Mouse (Mus musculus) liver, adult 2 months (tissue): ENCODE measurements around the gene Nelfa. TPM values are rescaled to one million over a fixed set of nuclear protein-coding genes. Genes with fewer than 3 reads are reported as not detected.

ENCODE experiments used
- DNase-seq: peaks from one replicate; pipeline ENCODE4 v3.0.0-alpha.2; 2011; ENCODE audit warnings: low read depth, low spot score; ENCODE audit errors: extremely low read depth
- H3K27ac ChIP-seq: fragments of 200-500 bp; replicated peaks from 2 replicates; pipeline ENCODE4 v1.5.1; 2012; ENCODE audit warnings: low read depth, mild to moderate bottlenecking, control low read depth, inconsistent platforms, low read length; ENCODE audit not compliant: insufficient read depth
- H3K27me3 ChIP-seq: fragments of 200-500 bp; 2 replicates; pipeline ENCODE4 v1.6.1; 2012; ENCODE audit warnings: mild to moderate bottlenecking, moderate library complexity, low read length, inconsistent platforms; ENCODE audit not compliant: control insufficient read depth, insufficient read depth
- H3K36me3 ChIP-seq: fragments of 200-500 bp; 2 replicates; pipeline ENCODE4 v1.6.1; 2012; ENCODE audit warnings: low read length, inconsistent platforms; ENCODE audit not compliant: control insufficient read depth, insufficient read depth
- H3K4me1 ChIP-seq: fragments of 200-500 bp; 2 replicates; pipeline ENCODE4 v1.6.1; 2011; ENCODE audit warnings: low read length; ENCODE audit not compliant: control insufficient read depth, insufficient read depth
- H3K4me3 ChIP-seq: fragments of 200-500 bp; 2 replicates; pipeline ENCODE4 v1.5.1; 2011; ENCODE audit warnings: low read depth, mild to moderate bottlenecking, control low read depth, low read length, moderate library complexity; ENCODE audit not compliant: insufficient read depth
- H3K79me2 ChIP-seq: fragments of 200-500 bp; 2 replicates; pipeline ENCODE4 v1.6.1; 2012; ENCODE audit warnings: inconsistent platforms, mild to moderate bottlenecking, low read length, moderate library complexity; ENCODE audit not compliant: control insufficient read depth, insufficient read depth
- H3K9ac ChIP-seq: fragments of 200-500 bp; 2 replicates; pipeline ENCODE4 v1.6.1; 2012; ENCODE audit warnings: low read depth, mild to moderate bottlenecking, control low read depth, inconsistent platforms, low read length
- CTCF ChIP-seq: fragments of 200-500 bp; IDR thresholded peaks from 2 replicates; pipeline ENCODE4 v1.5.1; 2011; ENCODE audit warnings: low read depth, low read length, control low read depth
- POLR2A ChIP-seq: fragments of 200-500 bp; IDR thresholded peaks from 2 replicates; pipeline ENCODE4 v1.6.1; 2011; ENCODE audit warnings: low read length, control low read depth; ENCODE audit not compliant: insufficient read depth; ENCODE audit errors: extremely low read depth
- WGBS: fragments of 180-500 bp; shearing (Covaris S2); methylation state at CpG from one replicate; pipeline ENCODE4 v1.1.7; 2018; 5-methylcytosine and 5-hydroxymethylcytosine counted together
- polyA plus RNA-seq: library from polyadenylated mRNA; depleted of rRNA; stranded (reverse); fragments of >200 nt; gene quantifications from 2 replicates; pipeline ENCODE4 v1.2.3, GENCODE M21; 2012; rRNA removed
- total RNA-seq: library from RNA; depleted of rRNA; stranded (reverse); fragments of >200 nt; gene quantifications from 2 replicates; pipeline ENCODE4 v1.2.3, GENCODE M21; 2014; rRNA removed

The Nelfa gene
- total RNA-seq (2.6 and 3.7 TPM in 2 replicates), polyA plus RNA-seq (13.0 and 16.8 TPM in 2 replicates)

DNA sequence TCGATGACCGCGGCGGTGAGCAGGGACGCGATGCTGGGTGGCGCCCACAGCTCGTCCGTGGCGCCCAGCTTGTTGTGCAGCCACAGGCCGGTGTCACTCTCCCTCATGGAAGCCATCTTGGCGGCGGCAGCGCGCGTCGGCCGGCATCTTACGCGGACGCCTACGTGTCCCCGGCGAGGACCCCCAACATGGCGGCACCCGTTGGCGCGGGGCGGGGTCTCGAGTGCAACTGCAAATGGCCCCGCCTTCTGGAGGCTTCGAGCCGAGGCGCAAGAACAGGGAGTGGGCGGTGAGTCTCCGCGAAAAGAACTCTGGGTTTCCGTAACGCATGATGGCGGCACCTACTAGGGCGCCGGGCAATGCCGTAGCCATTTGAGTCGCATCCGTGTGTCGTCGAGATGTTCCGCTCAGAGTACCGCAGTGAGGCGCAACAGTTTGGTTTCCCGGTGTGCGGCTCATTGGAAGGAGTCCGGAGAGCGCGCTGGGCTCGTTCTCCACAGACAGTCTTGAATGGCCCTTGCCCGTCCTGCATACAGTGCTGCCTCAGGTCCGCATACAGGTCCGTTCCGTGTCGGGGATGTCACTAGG is at the start of gene Nelfa:
Gene Nelfa (minus strand): TSS at position 294 of the 588 bp plus-strand sequence.
- Histone ChIP-seq H3K4me1 (peaks cover 14% of the 10 kb centered on the region), H3K4me3 (peak within 1 kb of the TSS; percentile 92), H3K36me3 (no peaks in the 10 kb centered on the region), H3K79me2 (peaks cover 18% of the 10 kb centered on the region), H3K9ac (peak within 1 kb of the TSS; percentile 98), H3K27me3 (no peaks in the 10 kb centered on the region), H3K27ac (peak within 1 kb of the TSS; percentile 81)
- TF ChIP-seq CTCF, result no peak
- peak; percentile 80; the same call in 1 of the 2 replicates for TF ChIP-seq POLR2A
- WGBS, result under 1% methylated on average over 61 of the region's 61 CpGs
- peak; percentile 95 for DNase-seq

DNA sequence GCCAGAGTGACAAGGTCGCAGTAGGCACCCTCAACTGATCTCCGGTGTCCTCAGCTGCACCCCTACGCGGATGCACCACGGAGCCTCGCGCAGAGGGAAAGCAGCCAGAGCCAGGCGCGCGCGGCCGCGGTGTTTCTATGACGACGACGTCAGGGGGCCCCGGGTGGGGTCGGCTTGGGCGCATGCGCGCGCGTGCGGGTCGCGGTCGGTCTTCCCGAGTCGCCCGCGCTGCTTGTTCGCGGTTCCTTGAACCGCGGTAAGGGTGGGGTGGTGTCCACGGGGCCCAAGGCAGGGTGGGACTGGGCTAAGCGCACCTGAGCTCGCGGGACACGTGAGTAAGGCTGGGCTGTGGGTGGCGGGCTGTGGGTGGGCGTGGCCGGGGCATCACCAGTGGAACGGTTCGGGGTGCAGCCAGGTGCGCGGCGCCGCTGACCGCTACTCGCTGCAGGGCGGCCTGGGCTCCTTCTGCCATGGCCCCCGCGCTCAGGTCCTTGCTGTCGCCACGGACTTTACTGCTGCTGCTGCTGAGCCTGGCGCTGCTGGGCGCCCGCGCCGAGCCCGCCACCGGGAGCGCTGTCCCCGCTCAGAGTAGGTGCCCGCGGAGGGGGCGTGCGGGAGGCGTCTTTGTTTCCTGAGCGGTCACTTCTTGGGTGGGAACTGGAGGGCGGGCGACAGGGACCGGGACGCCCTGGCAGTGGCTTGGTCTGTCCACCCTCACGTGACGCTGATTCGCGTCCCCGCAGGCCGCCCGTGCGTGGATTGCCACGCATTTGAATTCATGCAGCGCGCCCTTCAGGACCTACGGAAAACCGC is 47.3 kb upstream of the Nelfa start, which contains the start of gene Gm1673:
Gene Gm1673 (plus strand): TSS at position 125 of the 813 bp plus-strand sequence.
- Histone ChIP-seq H3K4me3 (peak within 1 kb of the TSS; percentile 78), H3K27ac (no peak within 1 kb of the TSS), H3K9ac (peak within 1 kb of the TSS; percentile 62), H3K4me1 (no peaks in the 10 kb centered on the region), H3K36me3 (no peaks in the 10 kb centered on the region), H3K27me3 (no peaks in the 10 kb centered on the region), H3K79me2 (no peaks in the 10 kb centered on the region)
- DNase-seq, result no peak
- 2% methylated on average over 88 of the region's 88 CpGs for WGBS
- TF ChIP-seq CTCF (no peak), POLR2A (no peak)

DNA sequence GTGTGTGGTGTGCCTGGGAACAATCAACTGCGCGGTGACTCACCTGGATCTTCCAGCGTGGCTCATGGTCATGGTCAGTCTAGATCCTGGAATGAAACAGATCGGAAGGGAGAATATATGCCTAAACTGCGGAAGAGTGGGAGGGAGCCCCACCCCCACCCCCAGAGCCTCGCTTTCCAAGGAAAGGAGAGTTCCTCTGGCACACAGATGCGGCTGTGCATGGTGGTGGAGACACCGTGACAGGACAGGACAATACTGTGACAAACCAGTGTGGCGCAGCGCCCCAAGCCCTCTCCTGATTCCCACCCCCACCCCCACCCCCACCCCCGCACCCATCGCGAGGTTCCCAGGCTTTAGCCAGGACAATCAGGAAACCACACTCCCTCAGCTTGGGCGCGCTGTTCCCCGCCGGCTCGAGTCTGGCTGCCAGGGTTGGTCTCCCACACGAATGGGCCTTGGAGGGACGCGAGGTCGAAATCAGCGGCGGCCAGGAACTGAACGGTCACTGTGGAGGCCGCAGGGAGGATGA is 46.6 kb upstream of the Nelfa start:
- Histone ChIP-seq H3K79me2 (no peaks in the 10 kb centered on the region), H3K27ac (no peak overlapping the region), H3K4me3 (peak overlapping the region; percentile 78), H3K4me1 (no peaks in the 10 kb centered on the region), H3K9ac (peak overlapping the region; percentile 44), H3K27me3 (no peaks in the 10 kb centered on the region), H3K36me3 (no peaks in the 10 kb centered on the region)
- TF ChIP-seq POLR2A (no peak), CTCF (no peak)
- no peak for DNase-seq
- WGBS, result 11% methylated on average over 25 of the region's 26 CpGs

DNA sequence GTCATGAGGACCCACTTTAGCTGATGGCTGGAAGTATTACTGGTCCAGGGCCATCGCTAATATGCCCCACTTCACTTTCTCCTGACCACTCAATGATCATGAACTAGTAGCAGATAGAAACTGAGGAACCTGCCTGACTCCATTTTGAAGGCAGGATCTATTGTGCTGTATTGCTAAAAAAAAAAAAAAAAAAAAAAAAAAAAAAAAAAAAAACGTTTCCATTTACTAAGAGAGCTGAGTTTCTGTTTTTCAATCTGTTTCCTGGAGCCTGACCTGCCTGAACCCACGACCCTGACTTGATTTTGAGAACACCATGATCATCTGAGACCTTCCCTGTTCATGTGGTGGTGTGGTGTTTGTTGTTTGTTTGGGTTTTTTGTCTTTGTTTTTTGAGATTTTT is 40.1 kb upstream of the Nelfa start:
- H3K79me2 ChIP-seq, result no peaks in the 10 kb centered on the region
- WGBS, result 33% methylated on average over 3 of the region's 3 CpGs

DNA sequence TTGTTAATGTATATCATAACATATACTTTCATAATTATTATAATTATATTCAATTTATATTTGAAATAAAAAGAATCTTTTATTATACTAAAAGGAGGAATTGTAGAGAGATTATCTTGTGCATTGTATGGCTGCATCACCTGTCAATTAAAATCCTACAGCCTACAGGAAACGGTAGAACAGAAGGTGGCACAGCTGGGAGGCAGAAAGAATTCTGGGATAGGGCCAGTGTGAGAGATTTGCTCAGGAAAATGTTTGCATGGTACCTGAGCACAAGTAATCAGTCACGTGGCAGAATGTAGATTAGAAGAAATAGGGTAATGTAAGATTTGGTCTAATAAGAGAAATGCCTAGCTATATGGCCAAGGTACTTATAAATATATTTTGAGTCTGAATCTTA is 38.5 kb upstream of the Nelfa start:
- 60% methylated on average over 2 of the region's 2 CpGs for WGBS
- Histone ChIP-seq H3K79me2 (no peaks in the 10 kb centered on the region), H3K27me3 (no peaks in the 10 kb centered on the region), H3K9ac (no peak overlapping the region), H3K4me3 (no peak overlapping the region), H3K36me3 (no peaks in the 10 kb centered on the region), H3K27ac (no peak overlapping the region), H3K4me1 (no peaks in the 10 kb centered on the region)
- DNase-seq, result no peak
- TF ChIP-seq CTCF (no peak), POLR2A (no peak)

More for the DNA sequence above, 40.1 kb upstream of the Nelfa start:
- no peak for DNase-seq
- H3K27ac ChIP-seq, result no peak overlapping the region
- no peak overlapping the region for H3K9ac ChIP-seq
- H3K4me1 ChIP-seq, result no peaks in the 10 kb centered on the region
- no peak for TF ChIP-seq CTCF
- no peak for TF ChIP-seq POLR2A
- H3K36me3 ChIP-seq, result no peaks in the 10 kb centered on the region
- no peaks in the 10 kb centered on the region for H3K27me3 ChIP-seq
- no peak overlapping the region for H3K4me3 ChIP-seq
